Mouse (Mus musculus): ENCODE results near the gene Fat3. TPM values are rescaled to one million over a fixed set of nuclear protein-coding genes. Genes with fewer than 3 reads are reported as not detected.

The Fat3 gene
- polyA plus RNA-seq, 1 experiment from 2014 or later = 1.1 TPM

GRCm38 (mm10) chr9:16307789-16308188 lies 193.3 kb downstream of the Fat3 start:
- H3K4me3 ChIP-seq = no peak overlapping the region
- H3K4me2 ChIP-seq = no peak overlapping the region
- no peaks in the 10 kb centered on the region for H3K27me3 ChIP-seq (replicated peaks)
- no peaks in the 10 kb centered on the region for H3K36me3 ChIP-seq
- WGBS = 90% methylated on average over 1 of the region's 1 CpGs
- no peaks in the 10 kb centered on the region for H3K9me3 ChIP-seq
- H3K4me1 ChIP-seq = peaks cover 45% of the 10 kb centered on the region
- H3K9ac ChIP-seq = no peak overlapping the region
- no peak overlapping the region for H3K27ac ChIP-seq (replicated peaks)
- no peak for ATAC-seq (ENCODE audit: extremely low read depth, insufficient number of reproducible peaks, low FRiP score, low TSS enrichment)

GRCm38 (mm10) chr9:16306222-16306621 lies 194.9 kb downstream of the Fat3 start:
- Histone ChIP-seq H3K27me3 (replicated peaks) (no peaks in the 10 kb centered on the region), H3K36me3 (no peaks in the 10 kb centered on the region), H3K4me1 (peaks cover 45% of the 10 kb centered on the region), H3K4me2 (no peak overlapping the region), H3K9me3 (no peaks in the 10 kb centered on the region), H3K27ac (replicated peaks) (no peak overlapping the region), H3K9ac (no peak overlapping the region), H3K4me3 (no peak overlapping the region)
- no peak for ATAC-seq (ENCODE audit: extremely low read depth, insufficient number of reproducible peaks, low FRiP score, low TSS enrichment)

GRCm38 (mm10) chr9:16305396-16306086 lies 195.5 kb downstream of the Fat3 start:
- Histone ChIP-seq H3K4me3 (no peak overlapping the region), H3K27me3 (replicated peaks) (no peaks in the 10 kb centered on the region), H3K27ac (replicated peaks) (no peak overlapping the region), H3K9ac (0 out of 2 replicates have a peak overlapping the region, but pooled peaks have one; percentile 29), H3K4me2 (no peak overlapping the region), H3K36me3 (no peaks in the 10 kb centered on the region), H3K9me3 (no peaks in the 10 kb centered on the region), H3K4me1 (peaks cover 40% of the 10 kb centered on the region)
- WGBS = 78% methylated on average over 2 of the region's 2 CpGs
- no peak for ATAC-seq (ENCODE audit: extremely low read depth, insufficient number of reproducible peaks, low FRiP score, low TSS enrichment)

GRCm38 (mm10) chr9:16304949-16305348 lies 196.1 kb downstream of the Fat3 start:
- no peaks in the 10 kb centered on the region for H3K9me3 ChIP-seq
- H3K9ac ChIP-seq = 0 out of 2 replicates have a peak overlapping the region, but pooled peaks have one; percentile 29
- no peak for ATAC-seq (ENCODE audit: extremely low read depth, insufficient number of reproducible peaks, low FRiP score, low TSS enrichment)
- H3K27ac ChIP-seq (replicated peaks) = no peak overlapping the region
- H3K4me2 ChIP-seq = no peak overlapping the region
- H3K36me3 ChIP-seq = no peaks in the 10 kb centered on the region
- peaks cover 35% of the 10 kb centered on the region for H3K4me1 ChIP-seq
- 69% methylated on average over 2 of the region's 2 CpGs for WGBS
- H3K27me3 ChIP-seq (replicated peaks) = no peaks in the 10 kb centered on the region
- H3K4me3 ChIP-seq = no peak overlapping the region

- no peak overlapping the region for H3K4me2 ChIP-seq
- H3K4me1 ChIP-seq = peaks cover 43% of the 10 kb centered on the region
- no peaks in the 10 kb centered on the region for H3K27me3 ChIP-seq (replicated peaks)
- no peaks in the 10 kb centered on the region for H3K36me3 ChIP-seq
- no peak overlapping the region; the same call in 1 of the 2 replicates for H3K27ac ChIP-seq (replicated peaks)
- ATAC-seq (ENCODE audit: extremely low read depth, insufficient number of reproducible peaks, low FRiP score, low TSS enrichment) = no peak
- WGBS = 13% methylated on average over 3 of the region's 3 CpGs
- no peak overlapping the region for H3K4me3 ChIP-seq
- H3K9ac ChIP-seq = no peak overlapping the region
- no peaks in the 10 kb centered on the region for H3K9me3 ChIP-seq
These were observed 198.6 kb downstream of the Fat3 start for GRCm38 (mm10) chr9:16302484-16302883.

- Histone ChIP-seq H3K36me3 (no peaks in the 10 kb centered on the region), H3K9me3 (no peaks in the 10 kb centered on the region), H3K27ac (replicated peaks) (no peak overlapping the region), H3K4me1 (peaks cover 21% of the 10 kb centered on the region), H3K4me2 (no peak overlapping the region), H3K9ac (no peak overlapping the region), H3K4me3 (no peak overlapping the region), H3K27me3 (replicated peaks) (no peaks in the 10 kb centered on the region)
- no peak for ATAC-seq (ENCODE audit: extremely low read depth, insufficient number of reproducible peaks, low FRiP score, low TSS enrichment)
- 41% methylated on average over 3 of the region's 3 CpGs for WGBS
These were observed 203.2 kb downstream of the Fat3 start for GRCm38 (mm10) chr9:16297935-16298334.

- Histone ChIP-seq H3K9ac (no peak overlapping the region), H3K4me3 (no peak overlapping the region), H3K36me3 (no peaks in the 10 kb centered on the region), H3K4me1 (peaks cover 8% of the 10 kb centered on the region), H3K9me3 (no peaks in the 10 kb centered on the region), H3K27me3 (replicated peaks) (no peaks in the 10 kb centered on the region), H3K27ac (replicated peaks) (no peak overlapping the region), H3K4me2 (no peak overlapping the region)
- no peak for ATAC-seq (ENCODE audit: extremely low read depth, insufficient number of reproducible peaks, low FRiP score, low TSS enrichment)
- 76% methylated on average over 6 of the region's 6 CpGs for WGBS
These were observed 206.9 kb downstream of the Fat3 start for GRCm38 (mm10) chr9:16293928-16294806.

- WGBS = 68% methylated on average over 2 of the region's 2 CpGs
- no peak for ATAC-seq (ENCODE audit: extremely low read depth, insufficient number of reproducible peaks, low FRiP score, low TSS enrichment)
- H3K27me3 ChIP-seq (replicated peaks) = no peaks in the 10 kb centered on the region
These were observed 208.6 kb downstream of the Fat3 start for GRCm38 (mm10) chr9:16292492-16292891.

GRCm38 (mm10) chr9:16290911-16291310 lies 210.2 kb downstream of the Fat3 start:
- Histone ChIP-seq H3K27me3 (replicated peaks) (no peaks in the 10 kb centered on the region), H3K4me2 (no peak overlapping the region), H3K4me3 (no peak overlapping the region), H3K9ac (no peak overlapping the region), H3K27ac (replicated peaks) (no peak overlapping the region), H3K36me3 (no peaks in the 10 kb centered on the region), H3K4me1 (no peaks in the 10 kb centered on the region), H3K9me3 (no peaks in the 10 kb centered on the region)
- no peak for ATAC-seq (ENCODE audit: extremely low read depth, insufficient number of reproducible peaks, low FRiP score, low TSS enrichment)
- 65% methylated on average over 2 of the region's 2 CpGs for WGBS

More at GRCm38 (mm10) chr9:16292492-16292891, 208.6 kb downstream of the Fat3 start:
- Histone ChIP-seq H3K4me1 (no peaks in the 10 kb centered on the region), H3K36me3 (no peaks in the 10 kb centered on the region), H3K4me2 (no peak overlapping the region), H3K4me3 (no peak overlapping the region), H3K9ac (no peak overlapping the region), H3K9me3 (no peaks in the 10 kb centered on the region), H3K27ac (replicated peaks) (no peak overlapping the region)

- H3K4me1 ChIP-seq = peaks cover 12% of the 10 kb centered on the region
- no peak overlapping the region for H3K27ac ChIP-seq (replicated peaks)
- H3K9ac ChIP-seq = no peak overlapping the region
- WGBS = 75% methylated on average over 1 of the region's 1 CpGs
- H3K9me3 ChIP-seq = no peaks in the 10 kb centered on the region
- H3K4me3 ChIP-seq = no peak overlapping the region
- no peak for ATAC-seq (ENCODE audit: extremely low read depth, insufficient number of reproducible peaks, low FRiP score, low TSS enrichment)
- no peak overlapping the region for H3K4me2 ChIP-seq
- no peaks in the 10 kb centered on the region for H3K36me3 ChIP-seq
- H3K27me3 ChIP-seq (replicated peaks) = no peaks in the 10 kb centered on the region
These were observed 218.1 kb downstream of the Fat3 start for GRCm38 (mm10) chr9:16283033-16283432.

GRCm38 (mm10) chr9:16282291-16282804 lies 218.7 kb downstream of the Fat3 start:
- no peaks in the 10 kb centered on the region for H3K36me3 ChIP-seq
- peak overlapping the region; percentile 33; the same call in 1 of the 2 replicates for H3K27ac ChIP-seq (replicated peaks)
- H3K9me3 ChIP-seq = no peaks in the 10 kb centered on the region
- H3K27me3 ChIP-seq (replicated peaks) = no peaks in the 10 kb centered on the region
- H3K4me3 ChIP-seq = no peak overlapping the region
- peaks cover 12% of the 10 kb centered on the region for H3K4me1 ChIP-seq
- H3K9ac ChIP-seq = no peak overlapping the region
- H3K4me2 ChIP-seq = no peak overlapping the region
- no peak for ATAC-seq (ENCODE audit: extremely low read depth, insufficient number of reproducible peaks, low FRiP score, low TSS enrichment)
